ENCODE assay signal across 24 mouse cellular contexts in the genomic region with DNA sequence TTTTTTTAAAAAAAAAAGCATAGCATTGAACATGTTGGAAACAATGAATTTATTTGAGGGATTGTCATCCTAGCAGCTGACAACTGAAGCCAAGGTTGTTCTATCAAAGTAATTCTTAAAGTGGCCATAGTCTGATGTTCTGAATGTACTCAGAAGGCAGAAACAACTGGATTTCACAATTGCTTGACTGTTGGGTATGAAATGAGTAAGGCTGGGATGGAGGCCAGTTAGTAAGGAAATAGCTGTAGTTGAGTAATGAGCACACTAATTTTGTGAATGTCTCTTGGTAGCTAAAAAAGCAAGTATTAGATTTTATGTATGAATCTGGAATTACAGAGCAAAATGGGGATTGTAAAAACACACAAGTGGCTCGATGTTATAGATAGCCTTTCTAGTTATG. TPM values are rescaled to one million over a fixed set of nuclear protein-coding genes. Genes with fewer than 3 reads are reported as not detected.
"Had no signal": no experiment of that assay in that cellular context is flagged by ENCODE, and none has a peak within 500 bp of the region (broad histone marks: within the 10 kb centered on the region; RNA-seq: fewer than 3 reads in every experiment).

No protein-coding gene starts in this region.

- DNase-seq: kidney, adult 8-10 months; kidney, postnatal 25 days; layer of hippocampus, adult 9-11 months; layer of hippocampus, postnatal 36 days; liver; liver, embryonic 13.5 days; liver, postnatal 0 days; thymus, adult 2 months; thymus, postnatal 25 days had no signal

- H3K9me3 ChIP-seq: limb, embryonic 12.5 days; liver, embryonic 13.5 days; lung, embryonic 15.5 days; midbrain, embryonic 15.5 days; neural tube, embryonic 12.5 days; stomach, embryonic 15.5 days had no signal

- H3K9ac ChIP-seq: limb, embryonic 12.5 days; liver, embryonic 13.5 days; liver, postnatal 0 days; lung, embryonic 15.5 days; midbrain, embryonic 15.5 days; neural tube, embryonic 12.5 days; stomach, embryonic 15.5 days had no signal

- H3K27ac ChIP-seq: limb, embryonic 12.5 days; liver, embryonic 13.5 days; lung, embryonic 15.5 days; macrophage; midbrain, embryonic 15.5 days; neural tube, embryonic 12.5 days; stomach, embryonic 15.5 days had no signal

- H3K4me2 ChIP-seq: limb, embryonic 12.5 days; liver, embryonic 13.5 days; lung, embryonic 15.5 days; midbrain, embryonic 11.5 days; midbrain, embryonic 15.5 days; neural tube, embryonic 12.5 days; stomach, embryonic 15.5 days had no signal

- H3K27me3 ChIP-seq: limb, embryonic 12.5 days; liver, embryonic 13.5 days; lung, embryonic 15.5 days; megakaryocyte, embryonic 14.5 days; midbrain, embryonic 15.5 days; neural tube, embryonic 12.5 days; stomach, embryonic 15.5 days had no signal

- H3K4me1 ChIP-seq: liver, embryonic 13.5 days; lung, embryonic 15.5 days; megakaryocyte, embryonic 14.5 days; midbrain, embryonic 15.5 days; neural tube, embryonic 12.5 days; stomach, embryonic 15.5 days had no signal

- H3K36me3 ChIP-seq: limb, embryonic 12.5 days; liver, embryonic 13.5 days; lung, embryonic 15.5 days; midbrain, embryonic 15.5 days; neural tube, embryonic 12.5 days; stomach, embryonic 15.5 days had no signal

- ATAC-seq: liver, postnatal 0 days; midbrain, embryonic 15.5 days had no signal

- H3K4me3 ChIP-seq: limb, embryonic 12.5 days; liver, embryonic 13.5 days; lung, embryonic 15.5 days; megakaryocyte, embryonic 14.5 days; midbrain, embryonic 15.5 days; neural tube, embryonic 12.5 days; stomach, embryonic 15.5 days had no signal

RNA-seq across cellular contexts. Expression of a gene that starts 41.5 kb away (rescaled TPM):
- total RNA-seq: layer of hippocampus, postnatal 36 days; left cerebral cortex, adult 8-10 months; left cerebral cortex, postnatal 36 days; monocyte, adult 5-6 weeks; neutrophil, adult 5-6 weeks had no signal
- polyA plus RNA-seq: limb, embryonic 12.5 days; lung, embryonic 15.5 days; macrophage; midbrain, embryonic 11.5 days; midbrain, embryonic 15.5 days; neural tube, embryonic 12.5 days; spleen, adult 2 months; testis, adult 2 months; thymus, adult 2 months; urinary bladder, adult 2 months had no signal
